Mouse (Mus musculus): ENCODE data around the gene Gm39566.

DNA sequence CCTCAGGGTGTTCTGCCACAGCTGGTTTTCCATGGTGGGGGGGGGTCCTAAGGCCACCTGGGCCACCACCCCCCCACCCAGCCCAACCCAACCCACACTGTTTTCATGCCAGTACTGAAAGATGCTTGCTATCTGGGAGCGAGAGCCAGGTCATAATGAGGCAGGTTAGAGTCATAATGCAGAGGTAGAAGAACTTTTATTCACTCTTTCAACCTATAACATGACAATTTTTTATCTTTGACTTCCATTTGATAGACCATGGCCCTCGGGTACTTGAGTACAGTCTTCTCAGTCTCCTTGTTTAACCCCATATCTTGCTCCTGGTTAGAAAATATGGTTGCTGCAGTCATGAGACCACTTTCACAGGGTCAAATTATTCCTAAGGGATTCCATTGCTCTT, 3.3 kb upstream of the Gm39566 start, which contains the start of gene Spem2:
- TF ChIP-seq CTCF (IDR thresholded peaks at IDR 0.05; ENCODE audit: low read depth, low read length) (no peak), GATA1 (IDR thresholded peaks at IDR 0.05; ENCODE audit: borderline replicate concordance, low read length) (no peak), POLR2AphosphoS5 (IDR thresholded peaks at IDR 0.05; ENCODE audit: insufficient replicate concordance, low read depth, low read length) (no peak), TAL1 (conservative IDR thresholded peaks at IDR 0.05; ENCODE audit: low read depth, low read length) (no peak), GATA2 (IDR thresholded peaks at IDR 0.05; ENCODE audit: borderline replicate concordance, low read depth, low read length) (no peak)

Data from G1E (cell line).